Mouse (Mus musculus) cortical plate, adult 2 months (tissue): Measurements from ENCODE around the gene S1pr3.
A peak's percentile ranks its signal among the peaks of the same experiment; 100 is the strongest.

Experiments used
- CTCF ChIP-seq: fragments of 200-500 bp; IDR thresholded peaks from 2 replicates; pipeline ENCODE4 v1.5.1; 2011; ENCODE audit warnings: mild to moderate bottlenecking, control low read depth, low read length; ENCODE audit not compliant: insufficient read depth; ENCODE audit errors: extremely low read depth
- POLR2A ChIP-seq: fragments of 200-500 bp; IDR thresholded peaks from 2 replicates; pipeline ENCODE4 v1.6.1; 2011; ENCODE audit warnings: mild to moderate bottlenecking, low read length, control low read depth; ENCODE audit not compliant: insufficient read depth; ENCODE audit errors: extremely low read depth

DNA sequence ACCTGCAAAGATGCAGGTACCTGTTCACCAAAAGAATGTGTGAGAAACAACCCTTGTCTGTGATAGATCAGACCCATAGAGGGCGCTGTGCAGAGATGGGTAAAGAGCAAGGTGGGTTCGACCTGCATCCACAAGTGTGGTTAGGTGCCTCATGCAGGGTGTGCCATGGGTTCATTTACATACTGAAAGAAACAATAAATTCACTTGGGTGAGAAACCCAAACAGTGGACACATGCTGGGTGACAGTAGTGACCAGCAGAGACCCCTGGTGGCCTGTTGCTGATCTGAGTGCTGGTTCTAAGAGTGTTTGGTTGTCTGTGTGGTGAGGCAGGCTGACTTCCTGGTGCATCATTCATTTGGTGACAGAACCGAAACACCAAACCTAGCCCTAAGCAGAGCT is 5.0 kb downstream of the S1pr3 start:
- TF ChIP-seq POLR2A (no peak), CTCF (peak; percentile 37)
